Mouse (Mus musculus) hindbrain, embryonic 10.5 days (tissue): ENCODE measurements around the gene Sept10. TPM values are rescaled to one million over a fixed set of nuclear protein-coding genes. Genes with fewer than 3 reads are reported as not detected.
"Not testable (repeated sequence)": the region's sequence is repeated elsewhere in the genome, so short reads cannot be mapped to it uniquely, and the experiment has no call there.

Experiments
- DNase-seq: peaks from one replicate; pipeline ENCODE4 v3.0.0-alpha.2; 2017; ENCODE audit warnings: low spot score
- H3K27ac ChIP-seq: fragments of 300-500 bp; sonication (generic); 2 replicates; pipeline ENCODE4 v1.5.1; 2016; ENCODE audit warnings: mild to moderate bottlenecking, moderate library complexity
- H3K27me3 ChIP-seq: fragments of 300-500 bp; sonication (generic); 2 replicates; pipeline ENCODE4 v1.6.1; 2016; ENCODE audit warnings: mild to moderate bottlenecking; ENCODE audit not compliant: poor library complexity, insufficient read depth, severe bottlenecking
- H3K36me3 ChIP-seq: fragments of 300-500 bp; sonication (generic); 2 replicates; pipeline ENCODE4 v1.6.1; 2016; ENCODE audit warnings: mild to moderate bottlenecking, moderate library complexity
- H3K4me1 ChIP-seq: fragments of 300-500 bp; sonication (generic); replicated peaks from 2 replicates; pipeline ENCODE4 v1.6.1; 2016; ENCODE audit warnings: mild to moderate bottlenecking
- H3K4me3 ChIP-seq: fragments of 300-500 bp; sonication (generic); 2 replicates; pipeline ENCODE4 v1.5.1; 2016; ENCODE audit warnings: mild to moderate bottlenecking, moderate library complexity
- H3K9me3 ChIP-seq: fragments of 300-500 bp; sonication (generic); 2 replicates; pipeline ENCODE4 v1.6.1; 2016; ENCODE audit warnings: mild to moderate bottlenecking, moderate library complexity
- WGBS: fragments of 180-500 bp; shearing (Covaris S2); methylation state at CpG from one replicate; pipeline ENCODE4 v1.1.7; 2016; 5-methylcytosine and 5-hydroxymethylcytosine counted together
- polyA plus RNA-seq: library from polyadenylated mRNA; unstranded; fragments of >200 nt; fragmentation: Nextera tagmentation; extraction: Ambion mirVana; gene quantifications from 2 replicates; pipeline ENCODE4 v1.2.1, GENCODE M21; 2016

Sept10 gene
- polyA plus RNA-seq, 1 experiment from 2014 or later, result 22.2 TPM

DNA sequence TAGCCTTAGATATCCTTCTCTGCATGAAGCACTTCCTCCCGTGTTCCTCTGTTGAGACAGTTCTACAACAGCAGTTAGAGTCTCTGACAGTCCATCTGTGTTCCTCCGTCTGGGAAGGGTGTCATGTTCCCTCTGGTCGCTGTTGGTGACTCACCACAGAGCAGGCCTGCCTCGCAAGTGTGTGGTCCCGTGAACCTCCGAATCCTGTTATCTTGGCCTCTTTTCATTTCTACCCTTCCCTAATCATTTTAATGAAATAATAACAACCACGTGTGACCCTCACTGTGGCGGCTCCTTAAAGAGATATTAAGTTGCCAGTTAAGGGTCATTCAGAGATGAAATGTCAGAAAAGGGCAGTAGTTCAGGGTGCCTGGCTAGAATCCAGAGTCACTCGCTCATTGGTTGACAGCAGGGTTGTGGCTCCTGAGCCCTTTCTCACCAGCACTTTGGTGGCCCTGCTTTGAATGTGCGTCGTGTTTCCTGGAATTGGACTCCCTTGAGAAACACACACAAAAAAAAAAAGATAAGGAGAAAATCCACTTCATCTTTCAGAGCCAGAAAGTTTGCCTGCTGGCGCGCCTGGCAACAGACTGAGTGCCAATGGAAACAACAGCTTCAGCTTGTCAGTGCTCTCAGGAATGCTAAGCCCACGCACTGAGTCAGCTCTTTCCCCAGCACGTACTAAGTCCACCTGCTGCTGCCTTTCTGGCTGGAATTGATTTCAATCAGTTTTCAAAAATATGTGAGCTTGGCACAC is 106.9 kb downstream of the Sept10 start:
- Histone ChIP-seq H3K36me3 (no peaks in the 10 kb centered on the region), H3K4me1 (0 out of 2 replicates have a peak, but pooled peaks cover 3% of the 10 kb centered on the region), H3K4me3 (no peak overlapping the region), H3K9me3 (no peaks in the 10 kb centered on the region), H3K27ac (no peak overlapping the region), H3K27me3 (no peaks in the 10 kb centered on the region)
- DNase-seq, result peak; percentile 26
- 54% methylated on average over 15 of the region's 15 CpGs for WGBS

DNA sequence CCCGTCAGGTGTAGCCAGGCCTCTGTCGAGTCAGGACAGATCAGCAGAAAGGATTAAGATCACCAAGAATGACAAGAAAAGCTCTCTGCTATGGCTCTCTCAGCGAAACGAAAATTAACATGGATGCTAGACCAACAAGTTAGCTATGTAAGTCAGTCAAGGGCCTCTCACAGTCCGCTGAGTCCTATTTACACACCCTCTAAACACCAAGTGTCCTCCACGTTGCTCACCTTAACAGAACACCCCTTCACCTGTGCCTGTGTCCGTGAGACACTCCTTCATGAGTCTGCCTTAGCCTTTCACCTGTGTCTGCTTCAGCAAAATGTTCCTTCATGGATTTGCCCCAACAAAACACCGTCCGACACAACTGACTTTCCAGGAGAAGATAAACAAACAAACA is 108.3 kb downstream of the Sept10 start:
- 89% methylated on average over 9 of the region's 9 CpGs for WGBS
- no peaks in the 10 kb centered on the region for H3K9me3 ChIP-seq

DNA sequence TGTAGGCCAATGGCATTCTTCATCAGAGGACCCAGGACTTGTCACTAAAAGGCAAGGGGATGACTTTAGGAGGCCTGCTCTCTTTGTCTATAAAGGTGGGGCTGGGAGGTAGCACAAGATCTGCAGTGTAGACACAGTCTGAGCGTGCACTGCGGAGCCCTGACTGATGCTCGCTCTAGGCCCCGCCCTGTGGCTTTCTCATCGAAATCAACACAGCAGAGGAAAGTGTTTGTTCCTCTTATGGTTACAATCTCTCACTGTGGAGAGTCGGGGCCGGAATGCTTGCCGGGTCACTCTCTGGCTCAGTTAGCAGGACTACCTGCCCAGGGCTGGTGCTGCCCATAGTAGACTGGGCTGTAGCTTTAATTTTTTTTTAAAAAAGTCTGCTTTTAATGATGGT is 108.9 kb downstream of the Sept10 start:
- 0 out of 2 replicates have a peak, but pooled peaks cover 3% of the 10 kb centered on the region for H3K4me1 ChIP-seq
- no peak overlapping the region for H3K27ac ChIP-seq
- H3K9me3 ChIP-seq, result no peaks in the 10 kb centered on the region
- no peak overlapping the region for H3K4me3 ChIP-seq
- H3K36me3 ChIP-seq, result no peaks in the 10 kb centered on the region
- DNase-seq, result no peak
- no peaks in the 10 kb centered on the region for H3K27me3 ChIP-seq
- WGBS, result 92% methylated on average over 8 of the region's 8 CpGs

More for the DNA sequence above, 108.3 kb downstream of the Sept10 start:
- Histone ChIP-seq H3K36me3 (no peaks in the 10 kb centered on the region), H3K27ac (no peak overlapping the region), H3K4me1 (0 out of 2 replicates have a peak, but pooled peaks cover 3% of the 10 kb centered on the region), H3K27me3 (no peaks in the 10 kb centered on the region), H3K4me3 (no peak overlapping the region)
- no peak for DNase-seq

DNA sequence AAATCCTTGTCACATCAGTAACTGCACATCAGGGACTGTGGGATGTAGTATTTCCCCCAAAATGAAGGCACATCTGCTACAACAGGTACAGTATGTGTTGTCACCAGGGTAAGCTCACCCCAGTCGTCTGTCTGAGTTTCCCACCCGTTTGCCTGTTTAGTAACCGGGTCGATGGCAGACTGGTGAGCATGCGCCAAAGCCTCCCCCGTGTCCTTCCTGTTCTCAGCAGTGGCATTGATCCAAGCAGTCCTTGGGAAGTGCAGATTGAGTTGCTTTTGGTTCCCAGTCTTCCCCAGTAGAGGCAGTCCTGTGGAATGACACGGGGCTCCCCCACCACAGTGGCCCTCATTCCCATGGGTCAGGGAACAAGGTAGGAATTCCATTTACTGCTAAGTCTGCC is 111.3 kb downstream of the Sept10 start:
- H3K27me3 ChIP-seq, result no peaks in the 10 kb centered on the region
- H3K4me3 ChIP-seq, result no peak overlapping the region
- H3K27ac ChIP-seq, result no peak overlapping the region
- DNase-seq, result no peak
- peaks cover 12% of the 10 kb centered on the region; the same call in 1 of the 2 replicates for H3K4me1 ChIP-seq
- H3K9me3 ChIP-seq, result no peaks in the 10 kb centered on the region
- WGBS, result 94% methylated on average over 7 of the region's 7 CpGs
- no peaks in the 10 kb centered on the region for H3K36me3 ChIP-seq

DNA sequence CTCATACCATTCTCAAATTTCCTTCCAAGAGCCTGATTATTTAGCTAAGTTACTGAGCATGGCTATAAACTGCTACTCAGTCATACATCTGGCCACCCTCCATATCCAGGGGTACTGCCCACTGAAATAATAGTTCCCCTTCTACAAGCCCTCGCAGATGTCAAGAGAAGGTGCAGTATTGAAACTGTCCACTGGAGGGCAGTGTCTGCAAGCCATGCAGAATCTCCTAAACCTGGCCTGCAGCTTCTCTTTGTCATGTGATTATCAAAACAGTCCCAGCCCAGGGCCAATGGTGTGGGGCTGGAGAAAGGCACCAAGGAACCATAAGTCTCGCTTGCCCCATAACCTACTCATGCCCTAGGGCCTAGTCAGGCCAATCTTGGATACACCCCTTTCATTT is 112.6 kb downstream of the Sept10 start:
- peaks cover 9% of the 10 kb centered on the region; the same call in 1 of the 2 replicates for H3K4me1 ChIP-seq
- peak; percentile 74 for DNase-seq
- 30% methylated on average over 2 of the region's 2 CpGs for WGBS
- H3K27me3 ChIP-seq, result no peaks in the 10 kb centered on the region
- no peak overlapping the region for H3K27ac ChIP-seq
- no peaks in the 10 kb centered on the region for H3K36me3 ChIP-seq
- no peak overlapping the region for H3K4me3 ChIP-seq
- no peaks in the 10 kb centered on the region for H3K9me3 ChIP-seq

DNA sequence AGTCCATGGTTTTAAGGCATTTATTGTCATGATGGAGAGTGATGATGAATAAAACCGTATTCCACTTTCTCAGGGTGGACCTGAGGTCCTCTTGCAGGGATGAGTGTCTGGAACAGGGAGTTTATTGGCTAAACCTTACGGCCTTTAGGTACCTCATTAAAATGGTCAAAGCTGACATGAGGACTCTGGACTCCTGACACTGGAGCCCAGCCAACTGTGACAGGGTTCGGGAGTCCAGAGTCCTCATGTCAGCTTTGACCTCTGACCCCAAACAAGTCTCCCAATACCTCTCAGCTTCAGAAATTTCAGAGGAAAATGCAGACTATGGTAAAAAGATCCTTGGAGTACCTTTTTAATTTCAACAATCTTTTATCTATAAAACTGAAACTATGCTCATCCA is 115.0 kb downstream of the Sept10 start:
- no peaks in the 10 kb centered on the region for H3K36me3 ChIP-seq
- H3K4me3 ChIP-seq, result no peak overlapping the region
- 78% methylated on average over 3 of the region's 3 CpGs for WGBS

DNA sequence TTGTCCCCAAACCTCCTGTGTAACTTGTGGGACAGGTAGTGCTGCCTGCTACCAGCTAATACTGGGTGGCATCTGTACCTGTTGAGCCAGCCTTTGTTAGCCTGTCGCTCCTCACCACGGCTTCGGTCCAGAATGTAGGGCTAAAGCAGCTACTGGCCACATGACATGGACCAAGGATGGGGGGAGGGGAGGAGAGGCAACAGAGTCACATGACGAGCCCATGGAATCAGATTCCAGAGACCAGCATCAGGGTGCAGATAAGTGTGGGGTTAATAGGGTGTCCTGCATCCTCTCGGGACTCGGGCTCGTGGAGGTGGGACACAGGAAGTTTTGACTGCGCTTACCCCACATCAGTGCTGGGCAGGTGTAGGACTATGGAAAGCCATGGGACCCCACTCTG is 115.8 kb downstream of the Sept10 start:
- H3K4me1 ChIP-seq, result peaks cover 9% of the 10 kb centered on the region; the same call in 1 of the 2 replicates
- 89% methylated on average over 8 of the region's 8 CpGs for WGBS
- no peak overlapping the region for H3K4me3 ChIP-seq
- H3K27ac ChIP-seq, result no peak overlapping the region
- H3K27me3 ChIP-seq, result no peaks in the 10 kb centered on the region
- H3K9me3 ChIP-seq, result no peaks in the 10 kb centered on the region
- DNase-seq, result no peak
- H3K36me3 ChIP-seq, result no peaks in the 10 kb centered on the region

More for the DNA sequence above, 115.0 kb downstream of the Sept10 start:
- H3K4me1 ChIP-seq, result peaks cover 9% of the 10 kb centered on the region; the same call in 1 of the 2 replicates
- H3K27ac ChIP-seq, result no peak overlapping the region
- H3K9me3 ChIP-seq, result no peaks in the 10 kb centered on the region
- DNase-seq, result no peak
- no peaks in the 10 kb centered on the region for H3K27me3 ChIP-seq

DNA sequence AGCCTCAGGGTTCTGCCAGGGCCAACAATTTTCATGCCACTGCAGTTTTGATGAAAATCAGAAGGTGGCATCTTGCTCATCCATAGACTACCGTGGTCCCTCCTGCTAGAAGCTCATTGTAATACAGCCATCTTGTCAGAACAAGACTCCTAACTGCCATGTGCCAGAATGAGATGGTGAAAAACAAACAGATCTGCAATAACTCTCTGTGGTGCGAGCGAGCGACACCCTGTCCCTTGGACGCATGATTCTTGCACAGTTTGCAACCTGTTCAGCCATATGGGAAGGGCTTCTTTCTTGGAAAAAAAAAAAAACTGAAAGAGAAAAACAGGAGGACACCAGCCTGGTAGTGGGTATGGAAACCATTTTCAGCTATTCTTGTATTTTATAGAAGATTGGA is 117.0 kb downstream of the Sept10 start:
- peaks cover 9% of the 10 kb centered on the region; the same call in 1 of the 2 replicates for H3K4me1 ChIP-seq
- no peak overlapping the region for H3K4me3 ChIP-seq
- no peak for DNase-seq
- H3K27ac ChIP-seq, result no peak overlapping the region
- WGBS, result 94% methylated on average over 5 of the region's 5 CpGs
- H3K9me3 ChIP-seq, result no peaks in the 10 kb centered on the region
- no peaks in the 10 kb centered on the region for H3K36me3 ChIP-seq
- no peaks in the 10 kb centered on the region for H3K27me3 ChIP-seq

DNA sequence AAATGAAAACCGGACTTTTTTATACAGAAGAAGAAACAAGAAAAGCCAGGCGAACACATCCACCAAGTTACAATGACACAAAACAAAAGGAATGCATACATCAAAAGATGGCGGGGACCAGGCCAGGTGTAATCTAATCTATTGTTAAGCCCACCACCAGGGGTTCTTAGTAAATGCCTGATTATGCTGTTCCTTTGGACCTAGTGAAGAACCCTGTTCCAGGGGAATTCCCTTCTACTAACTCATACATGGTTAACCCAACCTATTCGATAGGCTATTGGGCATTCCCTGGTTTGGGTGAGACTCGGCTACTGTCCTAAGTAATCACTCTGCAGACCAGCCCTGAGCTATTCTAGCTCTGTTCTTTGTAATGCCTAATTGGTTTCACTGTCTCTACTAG is 118.6 kb downstream of the Sept10 start:
- not testable (repeated sequence) for H3K36me3 ChIP-seq, H3K27ac ChIP-seq, H3K4me1 ChIP-seq, DNase-seq, H3K9me3 ChIP-seq, H3K27me3 ChIP-seq, H3K4me3 ChIP-seq
- WGBS, result 91% methylated on average over 5 of the region's 5 CpGs

DNA sequence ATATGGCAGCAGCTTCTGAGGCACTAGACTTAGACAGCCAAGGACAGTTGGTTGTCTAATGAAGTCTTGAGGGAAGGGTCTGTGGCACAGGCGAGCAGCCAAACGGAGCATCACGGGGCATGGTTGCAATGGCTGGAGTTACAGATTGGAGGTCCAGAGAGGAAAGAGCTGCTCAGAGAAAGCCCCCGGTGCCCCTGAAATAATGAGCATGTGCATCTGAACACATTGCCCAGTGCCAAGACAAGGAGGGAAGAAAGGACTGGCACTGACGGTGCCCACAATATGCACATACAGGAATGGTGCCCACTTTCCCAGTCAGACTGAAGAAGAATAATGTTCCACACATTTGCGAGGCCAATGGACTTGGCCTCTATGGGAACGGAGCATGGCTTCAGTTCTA is 129.7 kb downstream of the Sept10 start:
- no peak for DNase-seq
- no peak overlapping the region for H3K4me3 ChIP-seq
- peaks cover 5% of the 10 kb centered on the region for H3K27me3 ChIP-seq
- H3K4me1 ChIP-seq, result peaks cover 38% of the 10 kb centered on the region
- 93% methylated on average over 7 of the region's 7 CpGs for WGBS
- H3K36me3 ChIP-seq, result no peaks in the 10 kb centered on the region
- no peak overlapping the region for H3K27ac ChIP-seq
- no peaks in the 10 kb centered on the region for H3K9me3 ChIP-seq

Other genes with a start within 250 kb of the Sept10 start
- gene Sowahc, start 106 bp upstream of the Sept10 start, polyA plus RNA-seq, result 11.2 and 12.3 TPM in 2 replicates
- 37.2 and 53.0 TPM in 2 replicates for gene P4ha1, start 101.4 kb upstream of the Sept10 start, polyA plus RNA-seq
- gene Gm10273, start 173.8 kb upstream of the Sept10 start, polyA plus RNA-seq, result 2.4 and 9.9 TPM in 2 replicates
- not detected in 2 replicates for gene Pla2g12b, start 181.8 kb upstream of the Sept10 start, polyA plus RNA-seq
- gene Oit3, start 219.9 kb upstream of the Sept10 start, polyA plus RNA-seq, result 0.76 and 1.3 TPM in 2 replicates